Mouse (Mus musculus) urinary bladder, postnatal 25 days (tissue): ENCODE results near the gene Lman2l.

Experiments
- DNase-seq: peaks from one replicate; pipeline ENCODE4 v3.0.0; 2022; ENCODE audit warnings: low spot score

The Lman2l gene

DNA sequence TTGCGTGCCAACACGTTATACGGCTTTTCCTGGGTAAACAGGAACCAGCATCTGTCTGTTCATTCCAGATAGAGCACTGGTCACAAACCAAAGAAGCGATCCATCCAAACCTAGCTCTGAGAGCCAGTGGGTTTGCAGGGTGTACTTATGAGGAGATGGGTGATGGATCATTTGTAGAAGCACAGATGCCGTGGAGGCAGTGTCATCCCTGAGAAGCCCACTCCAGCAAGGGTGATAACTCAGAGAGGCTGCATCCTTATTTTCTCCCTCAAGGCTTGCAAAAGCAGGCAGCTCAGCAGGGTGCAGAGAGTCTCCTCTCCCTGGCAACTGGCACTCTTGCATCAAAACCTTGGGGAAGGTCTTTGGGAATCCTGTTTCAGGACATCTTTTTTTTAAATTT is 13.1 kb upstream of the Lman2l start:
- no peak for DNase-seq

- no peak for DNase-seq
Observed at GRCm38 (mm10) chr1:36457388-36458014, 12.4 kb upstream of the Lman2l start.

DNA sequence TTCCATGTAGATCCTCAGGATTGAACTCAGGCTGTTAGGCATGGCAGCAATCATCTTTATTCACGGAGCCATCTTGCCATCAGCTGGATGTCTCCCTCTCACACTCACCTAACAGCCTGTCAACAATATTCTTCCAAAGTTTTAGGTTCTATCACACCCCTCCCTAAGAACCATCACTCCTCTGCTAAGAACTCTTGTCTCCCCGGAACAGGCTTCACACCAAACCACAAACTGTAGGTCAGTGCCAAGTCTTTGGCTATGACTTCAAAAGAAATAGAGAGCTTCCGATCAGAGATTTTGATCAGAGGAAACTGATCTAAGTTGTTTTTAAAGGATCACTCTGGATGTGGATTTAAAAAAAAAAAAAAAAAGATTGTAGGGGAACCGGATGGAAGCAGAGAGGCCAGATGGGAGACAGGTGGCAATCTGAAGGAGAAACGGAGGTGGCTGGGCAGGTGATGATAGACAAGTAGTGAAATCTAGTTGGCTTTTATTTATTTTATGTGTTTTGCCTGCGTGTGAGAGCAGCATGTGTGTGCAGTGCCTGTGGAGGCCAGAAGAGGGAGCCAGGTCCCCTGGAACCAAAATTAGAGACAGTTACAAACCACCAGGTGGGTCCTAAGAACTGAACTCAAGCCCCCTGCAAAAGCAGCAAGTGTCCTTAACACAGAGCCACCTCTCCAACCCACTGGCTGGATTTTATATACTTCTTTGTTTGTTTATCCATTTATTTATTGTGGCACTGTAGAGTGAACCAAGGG is 9.2 kb upstream of the Lman2l start:
- no peak for DNase-seq

DNA sequence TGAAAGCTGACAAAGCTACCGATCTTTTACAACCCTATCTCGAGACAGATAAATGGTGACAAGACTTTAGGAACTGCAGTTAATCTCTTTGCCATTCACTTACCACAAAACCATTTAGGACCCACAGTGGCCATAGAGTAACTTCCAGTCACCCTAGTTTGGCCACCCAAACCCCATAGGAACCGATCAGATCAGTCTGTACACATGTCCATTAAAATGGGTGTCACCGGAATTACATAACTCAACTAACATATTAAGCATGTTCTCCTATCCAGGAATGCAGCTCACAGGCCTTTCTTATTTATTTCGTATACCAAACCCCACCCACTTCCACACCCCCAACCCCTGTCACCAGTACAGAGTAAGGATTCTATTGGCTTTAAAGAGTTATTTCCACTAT is 1.8 kb upstream of the Lman2l start:
- no peak for DNase-seq

GRCm38 (mm10) chr1:36446106-36446824 is 1.2 kb upstream of the Lman2l start:
- DNase-seq, result no peak

GRCm38 (mm10) chr1:36445508-36445907 is 437 bp upstream of the Lman2l start:
- no peak for DNase-seq

GRCm38 (mm10) chr1:36441101-36441500 is 4.0 kb downstream of the Lman2l start:
- DNase-seq, result no peak

DNA sequence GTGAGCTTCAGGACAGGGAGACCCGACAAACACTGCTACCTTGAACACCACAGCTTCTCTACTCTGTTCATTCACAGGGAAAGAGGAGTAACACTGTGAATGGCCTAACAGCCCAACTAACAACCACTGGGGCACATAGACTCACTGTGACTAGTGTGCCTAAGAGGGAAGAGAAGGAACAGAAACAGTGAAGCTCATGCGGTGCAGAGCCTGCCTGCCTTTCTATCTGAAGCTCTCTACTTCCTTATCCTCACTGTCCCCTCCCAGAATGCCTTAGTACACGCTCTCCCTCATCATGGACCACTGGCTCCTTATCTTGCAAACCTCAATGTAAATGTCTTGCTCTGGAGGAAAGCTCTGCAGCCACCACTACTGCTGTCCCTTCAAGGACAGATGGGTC is 7.8 kb downstream of the Lman2l start:
- no peak for DNase-seq

- no peak for DNase-seq
Observed at GRCm38 (mm10) chr1:36436515-36436914, 8.6 kb downstream of the Lman2l start.

DNA sequence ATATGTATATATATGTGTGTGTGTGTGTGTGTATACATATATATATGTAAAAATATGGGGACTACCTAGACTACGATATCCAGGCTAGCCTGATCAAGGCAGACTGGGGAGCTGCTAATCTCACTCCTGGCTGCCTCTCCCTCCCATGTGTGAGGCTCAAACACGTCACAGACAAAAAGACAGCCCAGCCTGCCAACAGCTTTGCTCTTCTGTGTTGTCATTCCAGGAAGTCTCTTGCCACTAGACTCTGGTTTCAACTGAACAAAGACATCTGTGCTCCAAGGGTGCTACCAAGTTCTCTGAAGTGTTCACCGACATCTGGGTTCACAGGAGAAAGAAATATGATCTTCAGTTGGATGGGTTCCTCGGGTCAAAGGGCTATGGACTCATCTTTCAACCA is 10.0 kb downstream of the Lman2l start:
- DNase-seq, result no peak

DNA sequence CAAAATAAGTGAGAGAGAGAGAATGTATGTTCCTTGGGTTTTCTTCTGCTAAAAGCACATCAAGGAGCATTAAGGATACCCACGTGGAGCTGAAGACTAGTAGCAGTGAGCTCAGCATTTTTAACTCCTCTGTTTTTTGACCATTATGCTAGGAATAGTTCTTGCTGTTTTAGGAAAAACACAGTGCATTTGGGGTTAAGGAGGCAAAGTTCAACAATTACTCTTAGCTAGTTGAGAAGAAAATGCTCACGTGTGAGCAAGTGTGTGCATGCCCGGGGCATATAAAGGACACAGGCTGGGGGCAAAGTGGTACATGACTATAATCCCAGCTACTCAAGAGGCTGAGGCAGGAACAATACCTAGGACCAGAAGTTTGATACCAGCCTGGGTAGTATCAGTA is 11.5 kb downstream of the Lman2l start:
- no peak for DNase-seq

GRCm38 (mm10) chr1:36432999-36433398 is 12.1 kb downstream of the Lman2l start:
- DNase-seq, result no peak

DNA sequence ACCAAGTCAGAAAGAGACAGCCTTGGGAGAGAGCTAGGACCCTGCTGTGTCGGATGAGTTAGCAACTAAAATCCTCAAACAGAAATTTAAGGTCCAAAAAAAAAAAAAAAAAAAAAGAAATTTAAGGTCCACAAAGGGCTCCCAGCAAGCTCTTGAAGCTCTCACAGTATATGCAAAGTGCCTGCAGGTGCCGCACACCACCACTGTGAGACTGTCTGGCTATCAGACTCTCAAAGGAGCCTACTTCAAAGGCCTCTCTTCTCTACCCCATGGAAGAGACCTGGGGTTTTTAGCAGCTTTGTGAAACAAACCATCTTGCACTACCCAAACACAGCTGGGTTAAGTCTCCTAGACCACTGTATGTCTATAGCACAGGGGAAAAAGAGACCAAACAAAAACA is 15.6 kb downstream of the Lman2l start:
- DNase-seq, result no peak

GRCm38 (mm10) chr1:36404531-36404930 is 40.5 kb downstream of the Lman2l start:
- no peak for DNase-seq

- no peak for DNase-seq
Observed at GRCm38 (mm10) chr1:36401509-36401908, 43.6 kb downstream of the Lman2l start.

DNA sequence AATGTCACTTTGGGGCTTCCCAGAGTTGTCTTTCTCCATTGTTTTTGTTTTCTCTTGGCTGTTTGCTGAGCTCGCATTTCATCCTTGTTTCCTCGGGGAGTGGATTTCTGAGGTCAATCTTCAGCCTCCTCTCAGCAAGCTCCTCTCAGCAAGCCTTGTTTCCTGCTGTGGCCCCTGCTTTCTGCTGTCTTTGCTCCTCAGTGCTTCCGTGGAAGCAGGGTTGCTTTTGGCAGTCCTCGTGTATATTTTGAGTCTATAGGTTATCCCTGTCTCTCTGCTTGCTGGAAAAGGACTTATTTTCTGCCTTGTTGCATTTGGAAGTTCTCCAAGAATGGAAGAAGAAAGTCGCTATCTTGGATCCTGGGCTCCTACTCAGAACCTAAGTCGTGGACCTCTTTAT is 48.0 kb downstream of the Lman2l start:
- DNase-seq, result no peak

GRCm38 (mm10) chr1:36379582-36379981 is 65.5 kb downstream of the Lman2l start:
- DNase-seq, result no peak

DNA sequence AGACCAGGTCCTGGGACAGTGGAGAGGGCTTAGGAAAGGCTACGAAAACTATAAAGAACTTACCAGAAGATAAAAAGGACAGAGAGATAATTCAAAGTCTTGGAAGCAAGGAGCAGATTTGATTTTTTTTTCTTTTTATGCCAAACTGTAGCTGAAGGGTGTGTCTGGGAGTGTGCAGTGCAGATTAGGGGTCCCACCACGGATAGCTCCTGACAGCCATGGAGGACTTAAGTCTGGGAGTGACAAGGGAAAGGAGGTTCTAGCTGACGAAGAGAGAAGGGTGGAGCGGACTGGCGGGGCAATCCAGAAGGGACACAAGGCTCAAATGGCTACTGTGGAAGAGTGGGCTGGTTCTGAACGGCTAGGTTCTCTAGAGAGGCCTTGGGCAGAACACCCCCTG is 66.2 kb downstream of the Lman2l start:
- no peak for DNase-seq

GRCm38 (mm10) chr1:36371934-36372845 is 72.9 kb downstream of the Lman2l start, which contains the start of gene Fer1l5:
TSS of gene Fer1l5 (plus strand) at chr1:36372291.
- DNase-seq, result no peak

DNA sequence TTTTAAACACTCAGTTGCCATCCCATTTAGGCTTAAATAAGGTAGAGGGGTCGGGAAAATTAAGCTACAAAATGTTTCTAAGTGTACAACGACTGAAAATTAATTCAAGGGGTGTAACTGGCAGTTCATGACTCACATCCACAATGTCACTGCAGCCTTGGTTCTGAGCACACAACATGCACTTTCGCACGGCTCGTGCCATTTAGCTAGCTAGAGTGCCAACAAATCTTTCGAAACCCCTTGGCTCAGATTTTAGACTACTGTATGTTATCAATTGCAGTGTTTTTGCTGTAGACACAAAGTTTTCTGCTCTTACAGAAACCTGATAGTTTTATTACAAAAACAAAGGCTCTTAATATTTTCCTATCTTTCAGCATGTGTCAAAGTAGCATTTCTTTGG is 74.2 kb downstream of the Lman2l start:
- DNase-seq, result no peak
